Mouse (Mus musculus): Measurements from ENCODE around the gene Supt5.

The Supt5 gene

DNA sequence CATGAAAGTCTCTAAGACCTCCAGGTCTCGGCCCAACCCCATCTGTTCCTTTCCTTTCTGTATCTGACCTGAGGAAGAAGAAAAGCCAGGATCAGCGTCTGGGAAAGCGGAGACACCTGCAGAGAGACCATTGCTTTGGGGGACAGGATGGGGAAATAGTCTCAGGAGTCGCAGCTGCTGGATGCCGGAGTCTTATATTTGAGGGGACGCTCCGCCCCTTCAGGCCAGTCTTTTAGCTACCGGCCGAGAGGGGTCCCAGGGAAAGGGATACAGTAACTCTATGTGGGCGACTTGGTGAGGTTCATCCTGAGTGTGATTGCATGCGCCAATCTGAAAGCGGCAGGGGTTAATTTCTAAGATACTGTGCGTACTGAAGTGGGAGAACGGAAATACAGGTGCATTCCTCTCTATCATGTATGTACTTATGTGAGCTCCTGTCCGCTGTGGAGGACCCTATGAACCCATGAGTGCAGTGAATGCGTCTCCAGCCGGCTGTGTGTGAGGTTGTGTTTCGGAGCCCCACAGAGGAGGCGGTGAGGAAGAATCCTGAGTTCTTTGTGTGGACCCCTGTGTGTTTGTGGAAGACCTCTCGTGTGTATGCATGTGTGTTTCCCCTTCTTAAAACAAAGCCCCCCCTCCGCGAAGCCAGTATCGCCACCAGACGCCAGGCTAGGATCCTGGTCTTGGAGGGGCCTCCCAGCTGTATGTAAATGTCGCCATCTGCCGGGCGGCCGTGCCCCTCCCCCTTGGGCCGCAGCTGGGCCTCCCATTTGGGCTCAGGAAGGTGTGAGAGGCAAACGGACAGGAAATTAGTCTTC, 36.7 kb downstream of the Supt5 start, which contains the start of gene Dll3:
Gene Dll3, minus strand, starts transcription at position 623 of the 818 bp plus-strand sequence.
- DNase-seq (ENCODE audit: low spot score in 2 of 2) = peak; percentile 44 to 56

- DNase-seq (ENCODE audit: low spot score in 2 of 2) = peak in 1 of 2 experiments; percentile 44
Measured at GRCm38 (mm10) chr7:28298837-28299625, 39.5 kb downstream of the Supt5 start.

DNA sequence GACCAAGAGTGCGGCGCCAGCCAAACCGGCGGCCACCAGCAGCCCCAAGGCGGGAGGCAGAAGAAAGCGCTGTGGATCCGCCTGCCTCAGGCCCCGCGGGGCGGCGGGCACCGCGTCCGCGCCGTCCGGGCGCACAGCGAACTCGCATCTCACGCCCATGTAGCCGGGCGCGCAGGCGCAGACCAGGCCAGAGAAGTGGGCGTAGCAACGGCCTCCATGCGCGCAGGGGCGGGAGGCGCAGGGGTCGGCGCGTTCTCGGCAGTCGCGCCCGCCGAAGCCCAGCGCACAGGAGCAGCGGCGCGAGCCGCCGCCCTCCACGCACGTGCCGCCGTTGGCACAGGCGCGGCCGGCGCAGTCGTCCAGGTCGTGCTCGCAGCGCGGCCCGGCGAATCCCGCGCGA, 44.1 kb downstream of the Supt5 start:
- no peak for DNase-seq (ENCODE audit: low spot score in 2 of 2)

- no peak for DNase-seq (ENCODE audit: low spot score in 2 of 2)
Measured at GRCm38 (mm10) chr7:28290638-28291590, 47.6 kb downstream of the Supt5 start, which contains the start of gene Selenov. Gene Selenov (minus strand): TSS chr7:28291186.

- no peak for DNase-seq (ENCODE audit: low spot score in 2 of 2)
Measured at GRCm38 (mm10) chr7:28290165-28290564, 48.4 kb downstream of the Supt5 start.

DNA sequence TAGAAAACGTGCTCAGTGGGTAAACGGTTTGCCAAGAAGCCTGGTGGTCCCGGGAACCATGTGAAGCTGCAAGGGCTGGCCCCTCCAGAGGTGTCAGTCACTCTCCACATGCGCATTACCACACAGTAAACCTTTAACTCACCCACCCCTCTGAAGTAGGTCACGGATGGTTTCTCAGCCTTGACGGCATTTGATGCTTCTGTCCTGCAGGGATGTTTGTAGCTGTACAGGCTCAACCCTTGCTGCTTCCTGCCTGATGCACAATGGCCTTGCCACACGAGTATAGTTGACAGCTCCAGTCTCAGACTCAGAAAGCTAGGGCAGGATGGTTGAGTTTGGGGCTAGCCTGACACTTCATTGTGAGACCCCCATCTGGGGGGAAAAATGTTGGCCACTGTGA, 57.9 kb downstream of the Supt5 start:
- peak; percentile 31 to 48 for DNase-seq (ENCODE audit: low spot score in 2 of 2)

GRCm38 (mm10) chr7:28278279-28278652, 60.3 kb downstream of the Supt5 start:
- DNase-seq (ENCODE audit: low spot score in 2 of 2) = no peak

DNA sequence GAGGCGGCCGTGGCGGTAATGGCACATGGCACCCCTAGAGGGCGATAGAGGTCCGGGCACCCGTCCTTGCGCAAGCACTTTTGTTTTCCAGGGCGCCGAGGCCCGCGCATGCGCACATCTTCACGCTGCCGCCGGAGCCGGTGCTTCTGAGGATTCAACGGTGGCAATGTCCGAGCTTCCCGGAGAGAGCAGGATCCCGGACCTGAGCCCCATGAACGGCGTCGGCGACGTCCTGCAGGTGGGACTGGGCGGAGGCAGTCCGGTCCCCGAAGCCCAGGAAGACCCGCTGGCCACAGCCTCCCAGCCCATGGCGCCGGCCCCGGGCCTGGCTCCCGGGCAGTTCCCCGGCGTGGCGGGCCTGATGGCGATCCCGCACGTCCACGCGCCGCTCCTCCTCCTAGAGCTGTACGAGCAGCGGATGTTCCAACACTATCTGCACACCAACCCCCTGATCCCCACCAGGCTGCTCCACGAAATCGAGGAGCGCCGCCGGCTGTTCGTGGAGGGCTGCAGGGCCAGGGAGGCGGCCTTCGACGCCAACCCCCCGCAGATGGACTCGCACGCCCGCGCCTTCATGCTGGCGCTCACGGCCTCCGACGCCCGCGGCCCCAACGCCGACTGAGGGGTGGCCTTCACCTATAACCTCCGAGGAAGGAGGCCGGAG, 60.8 kb downstream of the Supt5 start, which contains the start of gene Eid2b:
Gene Eid2b, plus strand, starts transcription at position 125 of the 664 bp plus-strand sequence.
- peak; percentile 90 to 99 for DNase-seq (ENCODE audit: low spot score in 2 of 2)

- DNase-seq (ENCODE audit: low spot score in 2 of 2) = no peak
Measured at GRCm38 (mm10) chr7:28277237-28277614, 61.3 kb downstream of the Supt5 start.

GRCm38 (mm10) chr7:28271761-28272160, 66.8 kb downstream of the Supt5 start:
- DNase-seq (ENCODE audit: low spot score in 2 of 2) = no peak

DNA sequence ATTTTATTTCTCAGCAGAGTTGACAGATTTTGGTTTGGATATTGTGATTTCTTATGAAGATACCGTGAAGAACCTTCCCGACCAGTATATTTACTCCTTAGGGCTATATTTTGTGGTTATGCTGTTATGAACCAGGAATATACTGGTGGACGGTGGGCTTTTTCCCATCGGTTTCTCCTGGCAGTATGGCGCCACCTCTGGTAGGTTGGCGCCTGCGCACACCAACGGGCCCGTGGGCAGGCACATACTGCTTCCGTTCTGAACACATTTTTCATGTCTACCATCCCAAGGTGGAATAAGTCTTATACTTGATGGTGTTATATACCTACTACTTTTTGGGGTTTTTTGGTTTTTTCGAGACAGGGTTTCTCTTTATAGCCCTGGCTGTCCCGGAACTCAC, 69.2 kb downstream of the Supt5 start:
- no peak for DNase-seq (ENCODE audit: low spot score in 2 of 2)

GRCm38 (mm10) chr7:28268576-28268975, 70.0 kb downstream of the Supt5 start:
- DNase-seq (ENCODE audit: low spot score in 2 of 2) = no peak

GRCm38 (mm10) chr7:28268042-28268531, 70.5 kb downstream of the Supt5 start:
- DNase-seq (ENCODE audit: low spot score in 2 of 2) = peak; percentile 11 to 24

DNA sequence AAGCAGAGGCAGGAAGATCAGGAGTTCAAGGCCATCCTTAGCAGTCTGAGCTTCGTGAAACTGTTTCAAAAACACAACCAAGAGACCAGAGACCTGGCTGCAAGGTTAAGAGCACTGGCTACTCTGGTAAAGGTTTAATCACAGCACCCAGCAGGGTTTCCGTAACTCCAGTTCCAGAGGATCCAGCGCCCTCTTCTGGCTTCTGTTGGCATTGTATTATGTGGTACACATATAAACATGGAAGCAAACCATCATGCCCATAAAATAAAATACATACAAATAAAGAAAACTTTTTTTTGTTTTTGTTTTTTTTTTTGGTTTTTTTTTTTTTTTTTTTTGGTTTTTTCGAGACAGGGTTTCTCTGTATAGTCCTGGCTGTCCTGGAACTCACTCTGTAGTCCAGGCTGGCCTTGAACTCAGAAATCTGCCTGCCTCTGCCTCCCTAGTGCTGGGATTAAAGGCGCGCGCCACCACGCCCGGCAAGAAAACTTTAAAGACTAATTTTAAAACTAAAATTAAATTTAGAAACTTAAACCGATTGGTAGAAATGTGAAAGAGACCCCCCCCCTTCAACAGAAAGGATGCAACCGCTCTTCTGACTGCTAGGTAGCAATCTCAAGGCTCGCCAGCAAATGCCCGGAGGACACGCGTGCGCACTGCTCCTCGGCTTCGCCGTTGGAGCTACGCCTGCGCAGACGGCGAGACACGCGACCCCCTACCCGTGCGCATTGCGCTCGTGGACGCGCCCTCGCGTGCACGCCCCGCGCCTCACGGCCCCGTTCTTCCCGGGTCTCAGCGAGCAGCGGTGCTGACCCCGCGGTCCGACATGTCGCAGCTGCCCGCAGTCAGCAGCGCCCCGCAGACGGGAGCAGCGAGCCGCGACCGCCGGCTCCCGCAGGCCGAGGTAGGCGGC, 71.2 kb downstream of the Supt5 start, which contains the start of gene Eid2:
Gene Eid2, plus strand, starts transcription at position 753 of the 913 bp plus-strand sequence.
- DNase-seq (ENCODE audit: low spot score in 2 of 2) = peak; percentile 61 to 66

DNA sequence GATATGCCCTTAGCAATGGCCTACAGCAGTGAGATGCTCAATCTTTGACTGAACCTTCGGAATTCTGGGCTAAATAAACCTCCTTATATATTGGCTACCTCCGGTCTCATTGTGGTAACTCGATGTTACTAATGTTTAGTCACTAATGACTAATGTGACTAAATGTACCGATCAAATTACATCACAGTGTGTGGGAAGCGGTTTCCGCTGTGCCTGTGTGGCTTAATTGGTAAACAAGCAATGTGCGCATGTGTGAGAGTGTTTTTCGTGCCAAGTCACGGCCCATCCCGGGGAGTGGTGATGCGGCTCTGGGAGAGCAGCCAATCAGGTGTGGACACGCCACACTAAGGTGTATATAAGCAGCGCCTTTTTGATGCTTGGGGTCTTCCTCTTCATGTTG, 73.2 kb downstream of the Supt5 start:
- no peak for DNase-seq (ENCODE audit: low spot score in 2 of 2)

Data from thymus, postnatal 10 days (tissue).